Mouse (Mus musculus): Measurements from ENCODE around the gene Runx1. TPM values are rescaled to one million over a fixed set of nuclear protein-coding genes. Genes with fewer than 3 reads are reported as not detected.

Runx1 gene
- polyA plus RNA-seq, 1 experiment = 2.4 TPM

DNA sequence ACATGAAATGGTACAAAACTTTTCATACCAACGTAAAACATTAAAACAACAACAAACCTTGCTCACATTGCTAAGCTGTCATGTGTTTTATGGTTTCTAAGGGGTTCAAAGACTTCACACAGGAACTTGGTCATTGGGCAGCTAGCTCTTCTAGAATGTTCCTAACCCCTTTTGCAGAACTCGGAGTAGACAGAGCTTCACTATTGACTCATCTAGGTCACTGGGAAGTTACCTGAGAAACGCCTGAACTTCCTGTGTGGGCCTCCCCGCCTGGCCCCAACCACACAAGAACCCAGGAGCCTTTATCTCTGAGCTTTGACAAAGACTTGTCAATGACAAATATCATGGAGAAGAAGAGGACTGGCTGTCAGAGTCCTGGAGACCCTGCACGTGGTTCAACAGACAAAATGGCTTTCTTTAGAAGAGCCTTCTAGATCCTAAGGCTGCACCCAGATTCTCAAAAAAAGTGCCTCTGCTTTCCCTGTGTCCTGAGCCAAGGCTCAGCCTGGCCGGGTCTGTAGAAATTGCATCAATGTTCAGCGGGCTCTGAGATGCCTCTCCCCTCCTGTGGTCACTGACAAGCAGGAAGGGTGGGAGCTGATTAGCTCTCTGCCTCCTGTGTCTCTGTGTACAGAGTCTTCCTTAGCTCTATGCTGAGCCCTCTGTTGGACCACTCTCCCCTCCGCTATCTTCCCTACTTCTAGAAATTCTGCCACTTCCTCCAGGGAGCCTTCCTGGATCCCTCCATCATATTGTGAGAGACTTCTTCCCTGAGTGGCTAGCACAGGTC, 7.3 kb downstream of the Runx1 start:
- Histone ChIP-seq H3K36me3 (ENCODE audit: control insufficient read depth, insufficient read depth, low read length, poor library complexity, severe bottlenecking) (no peaks in the 10 kb centered on the region), H3K9me3 (replicated peaks; ENCODE audit: control insufficient read depth, insufficient read depth, low read length, poor library complexity, severe bottlenecking) (no peaks in the 10 kb centered on the region), H3K9ac (ENCODE audit: low read depth, poor library complexity, severe bottlenecking) (no peak overlapping the region), H3K27ac (ENCODE audit: insufficient read depth, low read length) (no peak overlapping the region), H3K4me3 (ENCODE audit: low read depth, low read length) (no peak overlapping the region), H3K27me3 (ENCODE audit: control insufficient read depth, insufficient read depth, low read length, poor library complexity, severe bottlenecking) (no peaks in the 10 kb centered on the region), H3K4me1 (ENCODE audit: control insufficient read depth, insufficient read depth, low read length) (no peaks in the 10 kb centered on the region)
- TF ChIP-seq CTCF (IDR thresholded peaks at IDR 0.05; ENCODE audit: low read depth, low read length) (no peak), EP300 (IDR thresholded peaks at IDR 0.05; ENCODE audit: insufficient read depth, low read depth, low read length) (no peak), POLR2A (IDR thresholded peaks at IDR 0.05; ENCODE audit: insufficient read depth, low read length) (no peak)

GRCm38 (mm10) chr16:92816092-92816491, 9.9 kb downstream of the Runx1 start:
- no peaks in the 10 kb centered on the region for H3K9me3 ChIP-seq (replicated peaks; ENCODE audit: control insufficient read depth, insufficient read depth, low read length, poor library complexity, severe bottlenecking)
- no peak overlapping the region for H3K27ac ChIP-seq (ENCODE audit: insufficient read depth, low read length)
- no peaks in the 10 kb centered on the region for H3K4me1 ChIP-seq (ENCODE audit: control insufficient read depth, insufficient read depth, low read length)
- TF ChIP-seq POLR2A (IDR thresholded peaks at IDR 0.05; ENCODE audit: insufficient read depth, low read length) = no peak
- no peak for TF ChIP-seq CTCF (IDR thresholded peaks at IDR 0.05; ENCODE audit: low read depth, low read length)
- no peak for TF ChIP-seq EP300 (IDR thresholded peaks at IDR 0.05; ENCODE audit: insufficient read depth, low read depth, low read length)
- H3K4me3 ChIP-seq (ENCODE audit: low read depth, low read length) = no peak overlapping the region
- no peaks in the 10 kb centered on the region for H3K27me3 ChIP-seq (ENCODE audit: control insufficient read depth, insufficient read depth, low read length, poor library complexity, severe bottlenecking)
- no peak overlapping the region for H3K9ac ChIP-seq (ENCODE audit: low read depth, poor library complexity, severe bottlenecking)
- no peaks in the 10 kb centered on the region for H3K36me3 ChIP-seq (ENCODE audit: control insufficient read depth, insufficient read depth, low read length, poor library complexity, severe bottlenecking)

DNA sequence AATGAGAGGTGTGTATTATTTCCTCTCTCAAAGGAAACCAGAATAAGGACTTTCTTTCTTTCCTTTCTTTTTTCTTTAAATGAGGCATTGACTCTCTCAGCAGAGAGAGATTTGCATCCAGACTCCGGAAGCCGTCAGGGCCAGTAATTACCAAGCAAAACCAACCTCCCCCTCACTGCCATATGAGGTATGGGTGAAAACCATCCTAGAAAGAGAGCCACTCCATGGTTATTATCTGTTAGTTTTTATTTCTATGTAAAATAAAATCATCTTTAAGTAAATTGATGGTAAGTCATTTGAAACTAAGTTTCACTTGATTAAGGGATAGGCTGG, 10.8 kb downstream of the Runx1 start:
- no peak overlapping the region for H3K4me3 ChIP-seq (ENCODE audit: low read depth, low read length)
- H3K36me3 ChIP-seq (ENCODE audit: control insufficient read depth, insufficient read depth, low read length, poor library complexity, severe bottlenecking) = no peaks in the 10 kb centered on the region
- no peak overlapping the region for H3K27ac ChIP-seq (ENCODE audit: insufficient read depth, low read length)
- no peak overlapping the region for H3K9ac ChIP-seq (ENCODE audit: low read depth, poor library complexity, severe bottlenecking)
- H3K27me3 ChIP-seq (ENCODE audit: control insufficient read depth, insufficient read depth, low read length, poor library complexity, severe bottlenecking) = no peaks in the 10 kb centered on the region
- no peaks in the 10 kb centered on the region for H3K4me1 ChIP-seq (ENCODE audit: control insufficient read depth, insufficient read depth, low read length)
- H3K9me3 ChIP-seq (replicated peaks; ENCODE audit: control insufficient read depth, insufficient read depth, low read length, poor library complexity, severe bottlenecking) = no peaks in the 10 kb centered on the region
- TF ChIP-seq EP300 (IDR thresholded peaks at IDR 0.05; ENCODE audit: insufficient read depth, low read depth, low read length) (no peak), POLR2A (IDR thresholded peaks at IDR 0.05; ENCODE audit: insufficient read depth, low read length) (no peak), CTCF (IDR thresholded peaks at IDR 0.05; ENCODE audit: low read depth, low read length) (no peak)

DNA sequence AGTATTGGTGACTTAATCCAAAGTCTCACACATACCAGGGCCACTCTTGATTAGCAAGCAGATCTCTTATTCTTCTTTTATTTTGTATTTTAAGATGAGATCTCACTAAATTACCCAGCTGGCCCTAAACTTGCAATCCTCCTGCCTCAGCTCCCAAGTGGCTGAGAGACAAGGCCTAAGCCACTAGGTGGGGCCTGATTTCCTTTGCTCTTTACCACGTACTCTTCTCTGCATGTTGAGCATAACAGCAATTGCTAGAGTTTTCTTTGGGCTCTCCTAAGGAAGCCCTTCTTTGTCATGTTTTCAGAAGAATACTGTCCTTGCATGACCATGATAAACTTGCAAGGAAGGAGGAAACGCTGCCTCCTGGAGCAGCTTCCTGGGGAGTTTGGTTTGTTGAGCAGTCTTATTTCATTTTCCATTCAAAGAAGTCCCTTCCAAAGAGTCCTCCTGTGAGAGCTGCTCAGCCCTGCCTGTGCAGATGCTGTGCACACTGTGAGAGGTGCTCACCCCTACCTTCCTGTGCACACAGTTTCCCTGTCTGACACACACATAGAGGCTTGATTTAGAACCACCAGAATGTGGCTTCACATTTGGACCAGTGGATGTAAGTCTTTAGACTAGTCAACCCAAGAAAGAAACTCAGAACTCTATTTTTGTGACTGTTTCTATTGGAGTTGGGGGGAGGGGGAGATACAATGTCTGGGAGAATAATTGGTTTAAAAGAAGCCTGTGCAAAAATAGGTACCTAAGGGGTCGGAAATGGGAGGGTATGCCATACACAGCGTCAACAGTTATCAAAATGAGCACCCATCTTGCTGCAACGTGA, 11.4 kb downstream of the Runx1 start:
- TF ChIP-seq EP300 (IDR thresholded peaks at IDR 0.05; ENCODE audit: insufficient read depth, low read depth, low read length) = no peak
- TF ChIP-seq CTCF (IDR thresholded peaks at IDR 0.05; ENCODE audit: low read depth, low read length) = no peak
- TF ChIP-seq POLR2A (IDR thresholded peaks at IDR 0.05; ENCODE audit: insufficient read depth, low read length) = no peak
- H3K36me3 ChIP-seq (ENCODE audit: control insufficient read depth, insufficient read depth, low read length, poor library complexity, severe bottlenecking) = no peaks in the 10 kb centered on the region
- no peaks in the 10 kb centered on the region for H3K4me1 ChIP-seq (ENCODE audit: control insufficient read depth, insufficient read depth, low read length)
- no peak overlapping the region for H3K9ac ChIP-seq (ENCODE audit: low read depth, poor library complexity, severe bottlenecking)
- H3K27ac ChIP-seq (ENCODE audit: insufficient read depth, low read length) = no peak overlapping the region
- H3K27me3 ChIP-seq (ENCODE audit: control insufficient read depth, insufficient read depth, low read length, poor library complexity, severe bottlenecking) = no peaks in the 10 kb centered on the region
- no peak overlapping the region for H3K4me3 ChIP-seq (ENCODE audit: low read depth, low read length)
- no peaks in the 10 kb centered on the region for H3K9me3 ChIP-seq (replicated peaks; ENCODE audit: control insufficient read depth, insufficient read depth, low read length, poor library complexity, severe bottlenecking)

GRCm38 (mm10) chr16:92812405-92812804, 13.5 kb downstream of the Runx1 start:
- Histone ChIP-seq H3K27me3 (ENCODE audit: control insufficient read depth, insufficient read depth, low read length, poor library complexity, severe bottlenecking) (no peaks in the 10 kb centered on the region), H3K9me3 (replicated peaks; ENCODE audit: control insufficient read depth, insufficient read depth, low read length, poor library complexity, severe bottlenecking) (no peaks in the 10 kb centered on the region)
- TF ChIP-seq CTCF (IDR thresholded peaks at IDR 0.05; ENCODE audit: low read depth, low read length) = no peak

More at GRCm38 (mm10) chr16:92812405-92812804, 13.5 kb downstream of the Runx1 start:
- Histone ChIP-seq H3K9ac (ENCODE audit: low read depth, poor library complexity, severe bottlenecking) (no peak overlapping the region), H3K4me1 (ENCODE audit: control insufficient read depth, insufficient read depth, low read length) (no peaks in the 10 kb centered on the region), H3K27ac (ENCODE audit: insufficient read depth, low read length) (no peak overlapping the region), H3K36me3 (ENCODE audit: control insufficient read depth, insufficient read depth, low read length, poor library complexity, severe bottlenecking) (no peaks in the 10 kb centered on the region), H3K4me3 (ENCODE audit: low read depth, low read length) (no peak overlapping the region)
